Mouse (Mus musculus): ENCODE measurements at regions not wholly inside any gene's neighbourhood (a gene's known extent, or its start where the extent isn't known, plus 50 kb on each side); places are given as distances from the start of the nearest gene placed in this dataset.

DNA sequence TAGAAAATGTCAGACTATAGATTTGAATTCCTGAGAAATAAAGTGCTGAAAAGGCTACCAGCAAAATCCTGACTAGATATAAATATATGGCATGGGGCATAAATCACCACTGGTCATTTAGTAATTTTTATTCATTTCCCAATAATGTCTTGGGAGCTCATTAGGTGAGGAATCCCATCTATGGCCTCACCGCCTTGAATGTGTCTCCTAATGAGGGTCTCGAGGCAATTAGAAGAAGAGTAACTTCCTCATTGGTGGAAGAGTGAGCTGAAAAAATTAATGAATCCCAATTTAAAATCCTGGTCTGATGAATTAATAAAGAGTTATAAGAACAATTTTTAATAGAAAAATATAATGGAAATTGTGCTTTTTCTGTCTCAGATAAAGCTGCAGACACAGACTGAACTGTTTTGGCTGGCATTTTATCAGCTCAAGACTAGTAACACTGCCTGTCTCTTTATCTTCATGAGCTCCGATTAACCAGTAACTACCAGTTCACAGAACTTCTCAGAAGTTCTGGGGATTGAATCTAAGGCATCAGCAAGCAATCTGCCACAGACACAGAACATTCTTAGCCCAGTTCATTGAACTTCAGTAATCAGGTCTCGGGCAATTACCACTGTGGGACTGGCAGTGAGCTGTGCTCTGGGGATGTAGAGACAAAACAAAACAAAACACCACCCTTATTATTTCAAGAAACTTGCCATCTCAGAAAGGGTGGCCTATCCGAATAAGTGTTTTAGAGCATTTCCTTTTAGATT, 170.7 kb downstream of the Plpp3 start:
- peak; percentile 49 for DNase-seq

DNA sequence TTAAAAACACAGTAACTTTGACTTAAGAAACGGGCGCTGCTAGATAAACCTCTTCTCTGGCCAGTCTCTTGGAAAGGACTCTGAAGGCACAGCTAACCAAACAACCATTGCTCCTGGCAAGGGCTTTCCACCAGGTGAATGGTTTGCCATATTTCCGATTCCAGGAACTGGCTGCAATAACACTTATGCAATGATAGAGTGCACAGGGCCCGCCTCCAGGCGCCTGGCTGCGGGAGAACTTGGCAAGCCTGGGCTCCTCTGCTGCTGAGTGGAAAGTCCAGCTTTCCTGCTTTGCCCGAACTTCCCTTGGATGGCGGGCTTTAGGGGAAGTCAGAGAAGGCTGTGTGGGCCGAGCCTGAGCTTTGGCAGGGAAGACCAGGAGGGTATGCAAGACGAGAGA, 171.6 kb downstream of the Plpp3 start:
- peak; percentile 93 for DNase-seq

DNA sequence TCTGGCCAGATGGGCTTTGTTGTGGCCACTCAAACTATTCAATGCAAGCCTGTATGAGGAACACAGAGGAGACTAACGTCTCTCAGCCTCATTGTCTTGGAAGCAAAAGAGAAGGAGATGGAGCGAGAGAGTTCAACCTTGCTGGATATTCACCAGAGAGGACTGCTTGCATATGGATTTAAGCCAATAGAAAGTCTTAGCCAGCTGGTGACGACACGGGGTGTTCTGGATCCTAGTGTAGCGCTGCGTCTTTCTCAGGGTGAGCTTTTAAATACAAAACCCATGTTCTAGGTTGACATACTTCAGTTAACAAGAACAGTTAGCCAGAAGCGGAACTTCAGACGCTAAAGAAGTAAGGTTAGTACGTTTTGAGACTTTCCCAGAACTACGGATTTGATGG, 174.9 kb downstream of the Plpp3 start:
- DNase-seq, result no peak

- DNase-seq, result no peak
Measured at GRCm38 (mm10) chr4:105335872-105336271, 178.7 kb downstream of the Plpp3 start.

- DNase-seq, result no peak
Measured at GRCm38 (mm10) chr4:105336557-105336956, 179.4 kb downstream of the Plpp3 start.

DNA sequence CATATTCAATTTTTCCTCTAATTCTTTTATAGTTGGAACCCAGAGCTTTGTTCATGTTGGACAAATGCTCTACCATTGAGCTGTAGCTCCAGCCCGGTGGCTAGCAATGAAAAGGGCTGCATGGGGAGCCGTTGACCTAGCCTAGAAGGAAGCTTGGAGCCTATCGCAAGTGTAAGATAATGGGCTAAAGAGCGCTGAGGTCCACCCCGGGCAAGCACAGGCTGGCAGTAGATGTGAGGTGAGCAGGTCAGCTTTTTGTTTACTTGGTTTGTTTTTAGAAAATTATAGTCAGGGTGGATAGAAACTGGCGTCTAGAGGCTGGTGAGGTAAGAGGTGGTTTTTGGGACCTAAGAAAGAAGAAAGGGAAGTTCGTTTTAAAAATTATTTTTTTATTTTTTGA, 181.0 kb downstream of the Plpp3 start:
- DNase-seq, result no peak

- no peak for DNase-seq
Measured at GRCm38 (mm10) chr4:105338861-105339260, 181.7 kb downstream of the Plpp3 start.

DNA sequence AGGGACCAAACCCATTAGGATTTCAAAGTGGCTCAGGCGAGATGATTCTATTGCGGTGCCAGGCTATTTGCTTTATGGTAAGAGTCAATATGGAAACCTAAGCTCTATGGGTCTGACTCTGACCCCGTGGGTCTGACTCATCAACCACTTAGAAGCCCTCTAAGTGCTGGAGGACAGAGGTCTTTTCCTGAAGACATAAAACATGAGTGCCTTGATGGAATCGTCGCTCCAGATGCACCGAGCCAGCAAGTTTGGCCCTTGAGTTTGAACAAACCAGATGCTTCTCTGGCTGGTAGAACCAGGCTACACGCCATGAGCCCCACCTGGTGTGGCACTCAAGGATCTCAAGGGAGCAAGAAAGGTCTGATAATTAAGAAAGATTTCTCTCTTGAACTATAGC, 184.1 kb downstream of the Plpp3 start:
- DNase-seq, result no peak

GRCm38 (mm10) chr4:105346846-105347245, 189.7 kb downstream of the Plpp3 start:
- DNase-seq, result no peak

- no peak for DNase-seq
Measured at GRCm38 (mm10) chr4:105347911-105348310, 190.8 kb downstream of the Plpp3 start.

DNA sequence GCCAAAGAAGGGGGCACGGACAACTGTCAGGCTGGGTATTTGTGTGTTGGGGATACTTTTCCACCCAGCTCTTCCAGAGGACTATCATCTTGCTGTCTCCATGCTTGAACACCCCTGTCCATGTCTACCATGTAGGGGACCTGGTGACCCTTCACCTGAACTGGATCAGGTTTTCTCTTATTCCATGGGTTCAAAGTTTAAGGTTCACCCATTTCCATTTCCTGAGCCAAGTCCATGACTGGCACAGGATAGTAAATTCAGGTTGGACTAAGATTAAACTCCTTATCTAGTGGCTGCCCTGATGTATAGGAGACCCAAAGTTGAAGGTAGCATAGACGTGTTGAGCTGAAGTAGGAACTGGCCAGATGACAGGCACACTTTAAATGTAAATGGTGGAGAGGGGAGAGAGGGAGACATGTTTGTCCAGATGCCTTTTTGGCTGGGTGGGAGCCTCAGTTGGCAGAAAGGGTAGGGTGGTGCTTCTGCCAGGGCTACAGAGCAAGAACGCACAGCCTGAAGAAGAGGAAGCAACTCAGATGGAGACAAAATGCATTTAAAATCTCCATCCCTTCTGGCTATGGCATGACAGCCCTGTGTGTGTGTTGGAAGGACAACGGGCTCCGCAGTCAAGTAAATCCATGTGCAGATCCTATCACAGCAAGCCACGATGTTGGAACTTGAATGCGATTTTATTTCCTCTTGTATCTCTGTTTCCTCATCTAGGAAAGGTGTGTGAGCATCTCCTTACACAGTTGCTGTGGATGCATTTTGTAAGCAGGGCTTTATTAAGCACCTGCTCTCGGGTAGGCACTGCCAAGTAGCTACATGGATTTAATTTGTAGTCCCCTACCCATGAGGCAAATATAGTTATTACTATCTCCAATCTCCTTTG, 192.4 kb downstream of the Plpp3 start:
- DNase-seq, result peak; percentile 19

DNA sequence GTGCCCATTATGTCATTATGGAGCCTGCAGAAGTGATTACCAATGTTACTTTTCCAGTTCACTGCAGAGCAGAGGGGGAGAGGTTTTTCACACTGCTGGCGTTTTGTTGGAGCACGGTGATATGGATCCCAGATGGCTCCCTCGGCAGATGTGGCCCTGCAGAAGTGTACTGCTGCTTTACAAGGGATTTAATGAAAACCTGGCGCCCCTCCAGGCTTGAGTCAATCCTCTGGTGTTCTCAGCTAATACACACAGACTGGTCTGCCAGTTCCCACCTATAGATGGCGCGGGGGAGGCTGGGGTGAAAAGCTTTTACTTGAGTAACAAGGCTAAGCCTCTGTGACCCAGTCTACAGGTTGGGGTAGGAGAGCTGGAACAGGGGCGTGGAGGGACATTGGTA, 195.2 kb downstream of the Plpp3 start:
- DNase-seq, result peak; percentile 11

DNA sequence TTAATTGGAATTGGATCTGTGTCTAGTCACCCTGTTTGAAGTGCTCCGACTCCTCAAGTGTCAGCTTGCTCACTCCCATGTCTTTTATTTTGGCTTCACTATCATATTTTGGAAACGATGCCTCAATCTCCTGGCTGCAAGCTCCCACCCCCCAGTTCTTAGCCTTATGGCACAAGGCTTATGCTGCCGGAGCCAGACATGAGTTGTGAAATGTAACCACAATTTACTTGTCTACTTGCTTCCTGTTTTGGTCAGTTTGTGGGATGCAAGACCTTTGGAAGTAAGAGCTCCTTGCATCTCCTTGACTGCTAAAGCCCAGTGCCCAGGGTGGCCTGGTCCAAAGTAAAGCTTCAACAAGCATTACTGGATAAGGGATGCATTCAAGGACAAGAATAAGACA, 195.8 kb downstream of the Plpp3 start:
- DNase-seq, result no peak

DNA sequence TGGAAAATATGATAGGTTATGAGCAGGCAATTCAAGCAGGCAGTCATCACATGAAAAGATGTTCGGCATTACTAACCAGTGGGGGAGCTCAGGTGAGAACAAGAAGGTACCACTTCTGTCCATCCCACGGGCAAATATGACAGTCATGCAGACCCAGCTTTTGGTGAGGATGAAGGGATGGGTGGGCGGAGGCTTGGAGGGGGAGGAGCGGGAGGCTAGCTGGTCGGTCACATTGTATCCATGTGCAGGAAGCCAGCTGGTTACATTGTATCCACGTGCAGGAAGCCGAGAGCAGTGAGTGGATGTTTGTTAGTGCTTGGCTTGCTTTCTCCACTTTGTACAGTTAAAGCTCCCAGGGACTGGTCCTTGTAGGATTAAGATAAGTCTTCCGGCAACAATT, 196.9 kb downstream of the Plpp3 start:
- no peak for DNase-seq

DNA sequence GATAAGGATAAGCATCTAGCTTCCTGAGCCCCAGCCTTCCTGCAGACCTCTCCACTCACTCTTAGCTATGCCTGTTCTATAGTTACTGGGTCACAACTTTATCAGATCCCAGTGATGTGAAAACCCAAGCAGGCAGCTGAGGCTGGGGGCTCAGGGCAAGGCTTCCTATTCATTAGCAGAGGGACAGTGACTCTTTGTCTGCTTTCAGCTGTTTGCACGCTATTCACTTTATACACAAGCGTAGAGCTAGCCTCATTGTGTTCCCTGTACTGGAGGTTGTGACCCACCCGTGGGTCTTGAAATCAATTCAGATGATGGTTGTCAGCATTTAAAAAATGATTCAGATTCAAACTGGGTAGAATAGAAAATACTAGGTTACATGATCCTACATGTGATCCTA, 199.5 kb downstream of the Plpp3 start:
- no peak for DNase-seq

DNA sequence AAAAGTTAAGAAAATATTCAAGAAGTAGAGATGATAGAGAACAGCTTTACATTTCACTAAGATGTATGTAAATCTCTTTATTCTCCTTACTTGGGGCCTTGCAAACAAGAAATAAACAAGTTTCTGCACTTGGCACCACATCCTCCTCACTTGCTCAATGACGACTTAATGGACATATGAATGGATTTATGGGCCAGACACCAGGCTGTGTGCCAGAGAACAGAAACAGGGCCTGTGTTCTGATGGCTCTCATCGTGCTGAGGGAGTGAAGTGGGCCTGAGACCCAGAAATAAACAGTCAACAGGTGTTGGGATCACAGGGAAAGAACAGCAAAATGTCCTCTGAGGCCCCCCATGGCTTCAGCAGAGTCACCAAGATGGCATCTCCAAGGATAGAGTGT, 201.6 kb downstream of the Plpp3 start:
- no peak for DNase-seq

GRCm38 (mm10) chr4:105364496-105364895, 207.3 kb downstream of the Plpp3 start:
- peak; percentile 18 for DNase-seq

GRCm38 (mm10) chr4:105365076-105365475, 207.9 kb downstream of the Plpp3 start:
- DNase-seq, result peak; percentile 89

DNA sequence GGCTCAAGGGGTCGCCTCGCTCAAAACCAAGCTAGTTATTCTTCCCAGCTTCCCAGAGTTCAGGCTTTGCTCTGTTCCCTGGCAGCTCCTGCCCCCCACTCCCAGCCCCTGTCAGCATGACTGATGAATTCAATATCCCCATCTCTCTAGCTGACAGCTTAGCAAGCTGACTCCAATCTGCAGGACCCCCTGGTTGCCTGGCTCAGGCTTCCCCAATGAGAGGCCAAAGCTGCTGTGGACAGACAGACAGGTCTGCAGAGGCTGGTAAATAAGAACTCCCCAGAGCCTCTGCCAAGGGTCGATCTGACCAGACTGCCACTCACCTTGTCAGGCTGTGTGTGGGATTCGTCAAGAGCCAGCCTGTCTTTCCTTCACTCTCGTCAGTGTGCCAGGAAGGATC, 219.4 kb downstream of the Plpp3 start:
- DNase-seq, result no peak

DNA sequence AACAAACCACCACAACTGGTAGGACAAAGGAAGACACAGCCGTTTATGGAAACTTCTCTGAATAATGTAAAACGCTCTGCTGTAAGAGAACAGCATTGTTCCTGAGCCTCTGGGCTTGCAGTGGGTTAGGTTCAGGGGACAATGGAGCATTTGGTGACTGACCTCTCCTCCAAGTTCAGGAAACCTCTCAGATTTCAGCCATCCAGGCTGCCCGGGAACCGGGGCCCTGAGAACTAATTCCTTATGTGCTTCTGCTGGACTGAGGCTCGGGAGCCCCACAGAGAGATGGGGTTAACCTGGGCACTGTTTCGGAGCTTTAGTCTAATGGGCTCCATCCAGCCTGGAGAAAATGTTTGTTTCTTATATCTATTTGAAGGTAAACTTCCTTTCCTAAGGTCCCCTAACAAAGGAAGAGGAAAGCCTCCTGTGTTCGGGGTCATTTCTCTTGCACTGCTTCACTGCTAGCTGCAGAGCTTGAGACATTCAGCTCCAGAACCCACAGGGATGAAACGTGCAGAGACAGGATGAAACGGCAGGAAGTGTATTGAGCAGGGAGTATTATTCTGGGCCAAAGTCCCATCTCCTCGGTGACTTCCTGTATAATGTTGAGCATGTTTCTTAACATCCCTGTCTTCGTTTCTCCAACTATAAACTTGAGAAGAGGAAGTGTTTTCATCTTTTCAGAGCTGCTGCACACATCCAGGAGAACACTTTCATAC, 220.5 kb downstream of the Plpp3 start:
- no peak for DNase-seq

DNA sequence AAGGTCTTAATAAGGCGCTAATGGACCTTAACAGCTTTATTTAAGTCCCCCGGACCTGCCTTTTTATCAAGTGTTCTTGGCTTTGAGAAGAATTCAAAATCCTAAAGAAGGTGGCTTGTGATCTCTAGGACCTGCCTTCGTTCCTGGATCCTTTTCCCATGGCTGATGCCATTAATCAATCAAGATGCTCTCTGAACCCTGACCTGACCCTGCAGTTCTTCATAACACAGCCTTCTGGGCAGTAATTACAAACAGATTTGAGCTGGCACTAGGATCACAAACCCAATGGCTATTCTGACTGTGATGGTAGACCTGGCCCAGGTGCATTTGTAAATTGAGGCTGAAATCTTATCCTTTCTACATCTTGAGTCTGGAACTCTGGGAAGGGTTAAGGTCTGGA, 227.7 kb downstream of the Plpp3 start:
- DNase-seq, result no peak

DNA sequence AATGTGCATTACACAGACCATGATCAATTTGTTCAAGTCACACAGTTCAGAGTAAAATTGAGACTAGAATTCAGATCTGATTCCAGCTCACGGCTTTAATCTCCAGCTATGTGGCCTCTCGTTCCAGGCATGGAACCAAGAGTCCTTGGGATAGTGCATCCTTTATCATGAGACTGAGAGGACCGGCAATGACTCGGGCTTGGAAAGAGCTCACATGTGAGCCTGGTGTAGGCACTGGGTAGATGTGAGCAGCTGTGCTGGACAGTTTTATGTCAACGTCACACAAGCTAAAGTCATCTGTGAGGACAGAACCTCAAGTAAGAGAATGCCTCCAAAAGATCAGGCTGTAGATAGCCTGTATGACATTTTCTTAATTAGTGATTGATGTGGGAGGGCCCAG, 228.3 kb downstream of the Plpp3 start:
- no peak for DNase-seq

DNA sequence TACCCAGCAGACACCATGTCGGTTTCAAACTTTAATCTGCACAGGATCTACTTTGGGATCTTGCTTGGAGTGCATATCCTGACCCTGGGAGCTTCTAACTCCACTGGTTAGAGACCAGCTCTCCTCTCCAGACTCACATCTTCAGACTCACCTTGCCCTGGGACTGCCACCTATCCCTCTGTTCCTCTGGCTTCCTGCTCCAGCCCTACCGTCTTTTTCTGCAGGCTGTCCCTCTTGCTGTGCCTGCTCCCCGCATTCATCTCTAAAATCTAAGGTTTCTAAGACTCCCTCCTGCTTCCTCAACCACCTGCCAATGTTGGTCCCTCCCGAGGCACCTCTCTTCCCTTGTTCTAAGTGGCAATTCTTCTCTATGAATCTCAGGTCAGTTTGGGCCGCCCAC, 233.2 kb downstream of the Plpp3 start:
- peak; percentile 21 for DNase-seq

- no peak for DNase-seq
Measured at GRCm38 (mm10) chr4:105394366-105394765, 237.2 kb downstream of the Plpp3 start.

All from kidney, adult 11 months (tissue).